Mouse (Mus musculus) adrenal gland (tissue): ENCODE results near the gene Gm45716.

Experiments used
- intact Hi-C: fragments of 180-260 bp; cut with DNase I; formaldehyde crosslinking; loops from one replicate; pipeline ENCODE4 v1.15.1; 2025

Gene Gm45716

GRCm38 (mm10) chr11:90249025-90249650 is 61.7 kb downstream of the Gm45716 start, which contains the start of gene Mmd:
Gene Mmd (plus strand): TSS chr11:90249456.
- intact Hi-C loops: no loop called here

- intact Hi-C loops: no loop called here
These were observed 62.2 kb downstream of the Gm45716 start for GRCm38 (mm10) chr11:90249701-90250141.

DNA sequence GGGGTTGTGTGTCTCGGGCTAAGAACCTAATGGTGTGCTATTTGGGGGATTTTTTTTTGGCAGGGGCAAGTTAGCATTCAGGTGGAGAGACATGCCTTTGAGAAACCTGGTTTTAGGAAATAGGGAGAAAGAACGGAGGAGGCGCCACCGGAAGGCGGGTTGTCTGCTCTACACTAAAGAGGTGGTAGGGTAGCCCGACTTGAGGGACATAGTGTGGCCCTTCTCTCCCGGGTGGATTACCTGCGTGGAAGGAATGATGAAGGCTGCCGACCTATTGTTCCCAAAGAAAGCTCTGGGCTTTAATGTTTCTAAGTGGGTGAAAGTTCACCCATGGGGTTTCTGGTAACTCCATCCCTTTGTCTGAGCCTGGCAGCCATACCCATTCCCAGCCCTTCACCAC is 62.7 kb downstream of the Gm45716 start:
- intact Hi-C loops: no loop called here

DNA sequence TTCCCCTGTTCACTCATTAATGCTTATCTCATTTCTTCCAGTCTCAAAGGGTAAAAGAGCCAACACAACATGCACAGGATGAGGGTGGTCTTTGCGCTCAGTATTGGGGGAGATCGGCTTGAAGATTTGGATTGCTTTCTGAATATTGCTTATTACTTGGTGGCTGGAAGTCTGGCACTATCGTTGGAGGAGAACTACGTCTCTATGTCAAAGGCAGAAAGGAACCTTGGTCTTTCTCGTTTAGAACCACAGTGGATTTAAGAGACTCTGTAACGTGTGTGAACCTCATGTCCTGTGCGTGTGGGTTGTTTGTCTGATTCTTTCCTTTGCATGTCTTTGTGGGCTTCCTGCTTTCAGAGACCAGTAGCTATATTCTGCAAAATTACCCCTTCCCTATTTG is 63.2 kb downstream of the Gm45716 start:
- intact Hi-C loops: no loop called here

DNA sequence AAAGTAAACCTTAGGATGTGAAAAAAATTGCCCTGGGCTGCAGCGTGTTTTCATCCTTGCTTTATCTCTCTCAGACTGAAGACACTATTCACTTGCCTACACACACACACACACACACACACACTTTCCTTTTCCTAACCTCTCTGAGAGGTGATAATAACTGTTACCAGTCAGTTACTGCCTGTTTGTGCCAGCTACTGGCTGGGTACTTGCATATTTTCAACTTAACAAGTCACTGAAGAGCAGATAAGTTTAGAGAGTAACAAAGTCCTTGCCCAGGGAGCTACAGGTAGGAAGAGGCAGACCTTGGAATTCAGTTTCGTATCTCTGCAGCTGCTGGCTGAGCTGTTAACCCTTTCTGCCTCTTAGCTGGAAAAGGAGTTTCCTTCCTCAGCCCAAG is 64.4 kb downstream of the Gm45716 start:
- intact Hi-C loops: no loop called here

DNA sequence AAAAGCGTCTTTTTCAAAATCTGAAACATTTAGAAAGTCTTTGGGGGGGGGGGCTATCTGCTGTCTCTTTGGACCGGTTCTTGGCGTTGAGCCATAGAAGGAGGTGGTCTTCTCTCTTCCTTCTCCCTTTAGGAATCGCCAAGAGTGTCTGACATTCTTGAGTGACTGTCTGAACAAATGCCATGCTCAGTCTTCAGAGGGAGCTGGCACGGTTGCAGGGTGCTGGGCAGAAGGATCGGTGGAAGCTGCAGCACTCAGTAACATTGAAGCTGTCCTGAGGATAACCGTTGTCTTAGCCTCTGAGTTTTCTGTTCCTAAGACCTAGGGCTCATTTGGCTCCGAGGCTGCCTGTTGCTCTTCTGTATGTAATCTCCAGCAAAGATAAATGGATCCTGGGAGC is 64.9 kb downstream of the Gm45716 start:
- intact Hi-C loops: no loop called here

DNA sequence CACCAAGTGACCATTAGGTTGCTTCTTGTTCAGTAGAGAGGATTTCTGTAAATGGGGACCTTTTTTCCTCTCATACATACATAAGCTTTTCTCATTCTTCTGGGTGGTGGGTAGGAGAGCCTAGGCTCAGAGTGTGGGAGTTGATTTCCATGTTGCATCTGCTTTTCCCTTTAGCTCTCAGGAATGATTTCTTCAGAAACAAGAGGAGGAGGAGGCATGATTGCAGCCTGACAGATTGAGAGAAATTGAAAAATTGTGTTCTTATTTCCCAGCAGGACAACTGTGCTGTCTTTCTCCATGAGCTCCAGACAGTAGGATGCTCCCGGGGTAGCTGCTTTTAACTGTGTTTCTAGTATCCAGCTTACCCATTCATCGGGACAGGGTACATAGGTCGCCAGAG is 67.1 kb downstream of the Gm45716 start:
- intact Hi-C loops: no loop called here

- intact Hi-C loops: no loop called here
These were observed 68.2 kb downstream of the Gm45716 start for GRCm38 (mm10) chr11:90255687-90256086.

DNA sequence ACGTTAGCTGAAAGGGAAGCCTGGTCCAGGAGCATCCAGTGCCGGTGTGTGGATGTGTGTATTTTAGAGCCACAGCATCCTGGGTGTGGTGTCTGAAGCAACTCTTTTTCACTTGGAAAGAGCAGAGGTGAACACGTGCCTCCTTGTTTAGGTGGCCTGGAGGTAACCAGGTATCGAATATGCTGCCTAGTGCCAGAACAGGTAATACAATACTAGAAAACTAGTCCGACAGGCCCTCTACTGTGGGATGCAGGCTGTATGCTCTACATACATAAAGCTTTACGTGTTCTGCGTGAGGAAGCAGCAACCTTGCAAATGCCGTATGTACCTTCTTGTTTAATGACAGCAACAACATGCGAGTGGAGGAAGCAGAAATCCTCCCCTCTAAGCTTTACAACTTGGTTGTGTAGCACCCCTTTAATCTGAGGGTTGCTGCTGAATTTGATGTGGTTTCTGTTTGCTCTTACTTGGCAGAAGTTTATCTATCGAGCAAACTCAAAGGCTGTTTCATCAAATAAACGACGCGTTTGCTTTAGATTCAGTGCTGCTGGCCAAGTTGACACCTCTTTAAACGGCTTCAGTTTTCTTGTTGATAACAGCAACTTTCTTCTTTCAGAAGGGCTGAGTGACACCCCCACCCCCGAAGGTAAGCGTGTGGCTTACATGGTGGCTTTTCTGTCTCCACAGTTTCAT is 69.5 kb downstream of the Gm45716 start:
- intact Hi-C loops: no loop called here

DNA sequence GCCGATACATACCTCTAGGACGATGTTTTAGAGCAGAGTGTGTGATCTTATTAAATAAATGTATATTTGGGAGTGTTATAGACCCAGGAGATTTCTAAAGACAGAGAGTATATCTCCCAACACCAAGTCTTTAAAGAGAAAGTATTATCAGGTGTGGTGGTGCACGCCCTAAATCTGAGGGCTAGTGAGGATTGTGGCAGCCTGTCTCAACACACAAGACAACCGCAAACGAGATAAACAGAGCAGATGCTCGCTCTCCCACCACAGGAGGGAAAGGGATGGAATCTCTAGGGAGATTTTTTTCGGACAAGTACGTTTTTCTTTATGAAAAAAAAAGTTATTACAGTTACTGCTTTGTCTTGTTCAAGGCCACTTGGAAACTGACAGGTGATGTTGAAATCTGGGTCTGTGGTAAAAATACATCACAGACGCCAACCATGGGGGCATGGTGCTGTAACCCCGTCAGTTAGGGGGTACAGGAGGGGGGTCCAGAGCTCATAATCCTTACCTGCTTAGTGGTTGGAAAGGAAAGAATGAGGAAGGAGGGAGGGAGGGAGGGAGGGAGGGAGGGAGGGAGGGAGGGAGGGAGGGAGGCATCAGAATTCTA is 70.9 kb downstream of the Gm45716 start:
- intact Hi-C loops: no loop called here

DNA sequence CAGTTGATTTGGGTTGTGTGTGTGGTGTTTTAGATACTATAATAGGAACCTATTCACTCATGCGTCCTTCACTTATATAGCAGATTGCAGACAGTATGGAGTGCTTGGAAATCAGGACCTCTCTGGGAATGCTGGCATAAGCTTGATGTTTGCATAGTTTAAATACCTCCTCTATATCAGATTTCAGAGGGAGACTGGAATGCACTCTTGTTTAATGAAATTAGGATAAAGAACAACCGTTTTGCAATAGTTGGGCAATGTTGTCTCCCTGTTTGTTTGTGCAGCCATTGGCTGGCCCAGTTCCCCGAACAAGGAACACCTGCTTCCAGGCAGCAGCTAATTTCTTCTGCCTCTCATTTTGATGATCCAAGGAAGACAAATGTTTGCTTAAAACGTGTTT is 71.6 kb downstream of the Gm45716 start:
- intact Hi-C loops: no loop called here

DNA sequence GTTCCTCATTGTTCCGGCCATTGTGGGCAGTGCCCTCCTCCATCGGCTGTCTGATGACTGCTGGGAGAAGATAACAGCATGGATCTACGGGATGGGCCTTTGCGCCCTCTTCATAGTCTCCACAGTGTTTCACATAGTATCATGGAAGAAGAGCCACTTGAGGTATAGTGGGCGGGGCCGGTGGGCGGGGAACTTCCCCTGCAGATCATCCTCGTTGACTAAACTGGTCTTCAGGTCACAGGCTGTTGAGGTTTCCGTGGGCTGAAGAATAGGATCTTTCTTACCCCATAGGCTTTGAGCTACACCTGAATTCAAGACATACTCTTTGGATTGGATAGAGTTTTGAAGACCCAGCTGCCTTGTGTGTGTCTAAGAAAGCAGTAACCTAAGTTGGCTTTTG is 72.3 kb downstream of the Gm45716 start:
- intact Hi-C loops: no loop called here

DNA sequence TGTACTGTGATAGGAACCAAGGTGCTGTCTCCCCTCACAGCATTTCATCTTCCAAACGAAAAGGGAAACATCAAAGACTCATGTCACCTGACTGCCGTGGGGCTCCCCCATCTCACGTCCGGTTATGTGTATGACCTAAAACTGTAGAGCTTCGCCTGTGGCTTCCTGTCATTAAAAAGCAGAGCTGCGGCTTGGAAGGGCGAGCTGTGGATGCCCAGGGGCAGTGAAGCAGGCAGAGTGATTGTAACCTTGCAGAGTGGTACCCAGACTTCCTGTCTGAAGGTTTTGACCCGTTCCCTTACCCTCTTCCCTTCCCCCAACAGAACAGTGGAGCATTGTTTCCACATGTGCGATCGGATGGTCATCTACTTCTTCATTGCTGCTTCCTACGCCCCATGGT is 76.7 kb downstream of the Gm45716 start:
- intact Hi-C loops: no loop called here

GRCm38 (mm10) chr11:90265581-90265980 is 78.1 kb downstream of the Gm45716 start:
- intact Hi-C loops: no loop called here

- intact Hi-C loops: no loop called here
These were observed 81.5 kb downstream of the Gm45716 start for GRCm38 (mm10) chr11:90268934-90269333.

DNA sequence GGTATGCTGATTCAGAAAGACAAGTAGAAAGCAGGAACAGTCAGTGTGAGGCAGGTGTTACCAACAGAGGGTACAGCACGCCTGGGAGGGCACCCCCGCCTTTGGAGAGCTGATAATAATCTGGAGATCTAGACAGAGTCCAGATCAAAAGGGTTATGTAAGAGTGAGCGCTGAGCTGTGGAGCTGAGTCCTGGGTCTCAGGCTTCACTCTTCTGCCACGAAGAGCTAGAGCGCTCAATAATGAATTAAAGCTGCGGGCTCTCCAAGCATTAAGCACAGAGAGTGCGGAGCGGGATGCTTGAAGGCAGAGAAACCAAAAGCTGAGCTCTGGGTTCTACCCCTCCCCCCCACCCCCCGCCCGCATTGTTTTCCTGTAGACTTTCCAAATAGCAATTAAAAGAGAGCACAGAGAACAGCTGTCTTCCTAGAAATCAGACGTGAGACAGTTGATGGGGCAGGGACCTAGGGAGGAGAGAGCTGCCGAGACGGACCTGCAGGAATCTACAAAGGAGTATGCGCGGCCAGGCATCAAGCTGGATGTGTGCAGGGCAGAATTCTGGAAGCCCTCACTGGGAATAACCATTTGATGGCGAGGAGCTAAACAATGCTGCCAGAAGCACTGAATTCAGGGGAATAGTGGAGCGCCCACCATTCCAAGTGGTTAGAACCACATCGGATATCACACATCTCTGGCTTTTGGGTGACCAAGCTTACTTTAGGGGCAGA is 82.1 kb downstream of the Gm45716 start:
- intact Hi-C loops: no loop called here

GRCm38 (mm10) chr11:90270132-90270877 is 82.8 kb downstream of the Gm45716 start:
- intact Hi-C loops: no loop called here

GRCm38 (mm10) chr11:90274187-90274586 is 86.7 kb downstream of the Gm45716 start:
- intact Hi-C loops: no loop called here

DNA sequence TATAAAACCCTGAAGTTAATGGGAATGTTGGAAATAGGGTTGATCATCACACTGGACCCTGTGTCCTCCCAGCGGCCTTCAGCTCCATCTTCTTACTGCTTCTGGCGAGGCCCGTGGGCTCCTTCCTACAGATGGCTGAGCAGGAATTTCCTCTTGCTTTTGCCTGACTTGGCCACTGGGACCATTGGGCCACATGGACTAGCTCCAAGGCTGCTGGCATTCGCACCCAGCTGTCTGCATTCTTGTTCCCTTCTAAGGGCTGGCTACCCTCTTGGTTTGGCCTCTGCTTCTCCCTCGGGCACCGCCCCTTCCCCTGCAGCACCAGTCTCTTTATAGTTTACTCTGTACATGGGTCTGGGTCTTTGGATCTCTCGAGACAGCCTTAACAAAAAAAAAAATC is 88.2 kb downstream of the Gm45716 start:
- intact Hi-C loops: no loop called here

DNA sequence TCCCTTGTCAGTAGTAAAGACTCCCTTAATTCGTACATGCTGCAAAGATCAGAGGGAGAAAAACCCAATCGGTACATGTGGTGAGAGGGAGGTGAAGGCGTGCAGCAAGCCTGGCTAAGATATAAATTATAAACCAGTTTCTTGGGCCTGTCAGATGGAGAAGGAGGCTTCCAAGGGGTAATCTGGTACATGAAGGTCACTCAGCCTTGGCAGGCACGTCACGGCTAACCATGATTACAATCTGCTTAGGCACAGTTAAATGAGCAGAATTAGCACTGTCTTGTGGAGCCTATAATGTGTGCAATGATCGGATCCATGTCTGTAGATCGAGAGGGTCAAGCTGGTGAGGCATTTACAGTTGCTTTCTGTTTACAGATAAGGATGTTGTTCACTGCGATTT is 88.7 kb downstream of the Gm45716 start:
- intact Hi-C loops: no loop called here

DNA sequence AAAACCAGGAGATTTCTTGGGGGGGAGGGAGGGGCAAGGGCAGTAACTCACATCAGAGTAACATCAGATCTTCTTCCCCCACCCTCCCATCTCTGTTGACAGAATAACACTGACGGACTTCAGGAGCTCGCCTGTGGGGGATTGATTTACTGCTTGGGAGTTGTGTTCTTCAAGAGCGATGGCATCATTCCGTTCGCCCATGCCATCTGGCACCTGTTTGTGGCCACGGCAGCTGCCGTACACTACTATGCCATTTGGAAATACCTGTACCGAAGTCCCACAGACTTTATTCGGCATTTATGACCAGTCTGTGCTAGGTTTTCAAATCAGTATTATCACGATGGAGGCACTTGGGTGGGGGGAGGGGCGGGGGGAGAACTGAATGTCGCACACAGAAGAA is 89.1 kb downstream of the Gm45716 start:
- intact Hi-C loops: no loop called here
